Mouse (Mus musculus): ENCODE measurements around the gene Myadm.

Gene Myadm

DNA sequence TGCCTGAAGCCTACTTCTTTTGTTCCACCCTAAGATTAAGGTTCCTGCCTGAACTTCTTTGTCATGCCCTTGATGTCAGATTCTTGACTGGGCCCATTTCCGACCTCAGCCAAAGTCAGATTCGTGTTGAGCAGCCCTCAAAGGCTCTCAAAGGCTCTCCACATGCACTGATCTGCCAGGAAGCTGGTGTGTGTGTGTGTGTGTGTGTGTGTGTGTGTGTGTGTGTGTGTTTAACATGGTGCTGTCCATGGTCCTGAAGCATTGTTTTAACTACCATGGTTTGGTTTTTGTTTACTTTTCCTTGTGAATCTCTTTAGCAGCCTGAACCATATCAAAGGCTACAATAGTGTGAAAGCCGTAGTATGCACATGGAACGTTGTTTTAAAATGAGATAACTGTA lies 39.1 kb downstream of the Myadm start:
- no peak for DNase-seq

DNA sequence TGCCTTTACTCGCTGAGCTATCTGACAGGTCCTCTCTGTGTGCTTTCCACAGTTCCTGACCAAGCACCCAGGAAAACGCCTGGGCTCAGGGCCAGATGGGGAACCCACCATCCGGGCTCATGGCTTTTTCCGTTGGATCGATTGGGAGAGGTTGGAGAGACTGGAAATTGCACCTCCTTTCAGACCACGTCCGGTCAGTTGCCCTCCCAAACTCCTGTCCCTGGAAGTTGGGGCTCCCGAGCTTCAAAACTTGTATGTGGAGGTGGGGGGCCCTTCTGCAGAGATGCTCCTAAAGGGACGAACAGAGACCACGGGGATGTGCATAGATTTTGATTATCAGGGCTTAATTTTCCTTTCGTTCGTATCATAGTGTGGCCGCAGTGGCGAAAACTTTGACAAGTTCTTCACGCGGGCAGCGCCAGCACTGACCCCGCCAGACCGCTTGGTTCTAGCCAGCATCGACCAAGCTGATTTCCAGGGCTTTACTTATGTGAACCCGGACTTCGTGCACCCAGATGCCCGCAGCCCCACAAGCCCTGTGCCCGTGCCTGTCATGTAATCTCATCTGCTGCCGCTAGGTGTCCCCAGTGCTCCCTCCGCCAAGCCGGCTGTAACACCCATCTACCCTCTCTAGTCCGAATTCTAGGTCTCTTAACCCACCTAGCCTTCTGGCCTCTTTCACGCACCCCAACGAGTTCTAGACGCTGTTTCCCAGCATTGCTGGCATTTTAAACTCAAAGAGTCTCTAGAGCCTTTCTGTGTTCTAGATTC lies 41.1 kb downstream of the Myadm start:
- DNase-seq = peak; percentile 82

DNA sequence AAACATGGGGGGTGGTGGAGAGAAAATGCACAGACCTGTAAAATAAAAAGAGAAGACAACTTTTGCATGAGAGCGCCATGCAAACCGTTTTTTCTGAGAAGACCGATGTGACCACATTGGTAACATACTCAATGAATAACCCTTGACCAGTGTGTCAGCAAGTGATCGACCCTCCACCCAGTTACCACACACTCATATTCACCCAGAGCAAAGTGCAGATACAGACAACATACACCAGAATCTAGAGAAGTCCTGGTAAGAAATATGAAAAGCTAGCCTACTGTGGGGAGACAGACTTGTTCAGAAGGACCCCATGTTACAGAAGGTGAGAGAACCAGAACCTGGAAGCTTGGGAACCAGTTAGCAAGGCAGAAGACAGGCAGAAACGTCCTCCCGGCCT lies 42.3 kb downstream of the Myadm start:
- no peak for DNase-seq

DNA sequence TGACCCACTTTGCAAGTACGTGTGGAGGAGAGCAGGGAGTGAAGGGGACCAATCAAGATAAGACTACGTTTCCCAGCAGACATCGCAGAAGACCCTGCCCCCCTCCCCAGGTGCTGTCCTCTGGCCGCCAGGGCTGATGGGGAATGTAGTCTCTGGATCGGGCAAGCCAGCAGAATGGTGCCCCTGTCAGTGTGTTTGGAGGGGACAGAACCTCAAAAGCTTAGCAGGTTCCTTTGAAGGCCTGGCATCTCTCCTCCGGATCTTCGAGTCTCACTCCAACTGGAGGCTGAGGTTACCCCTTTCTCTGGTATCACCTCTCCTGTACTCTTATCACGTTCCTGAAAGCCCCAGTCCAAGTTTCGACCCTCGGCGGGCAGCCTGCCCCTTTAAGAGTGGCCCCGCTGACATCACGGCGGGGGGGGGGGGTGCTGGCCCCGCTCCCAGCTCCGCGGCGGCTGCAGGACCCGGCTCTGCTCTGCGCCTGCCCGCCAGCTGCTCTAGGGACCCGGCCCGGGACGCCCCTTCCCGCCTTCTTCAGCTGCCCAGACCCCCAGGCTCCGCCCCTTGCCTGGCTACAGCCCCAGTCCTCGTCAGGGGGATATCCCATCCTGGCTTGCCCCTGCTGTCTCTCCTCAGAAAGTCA lies 42.8 kb downstream of the Myadm start:
- peak; percentile 89 for DNase-seq

DNA sequence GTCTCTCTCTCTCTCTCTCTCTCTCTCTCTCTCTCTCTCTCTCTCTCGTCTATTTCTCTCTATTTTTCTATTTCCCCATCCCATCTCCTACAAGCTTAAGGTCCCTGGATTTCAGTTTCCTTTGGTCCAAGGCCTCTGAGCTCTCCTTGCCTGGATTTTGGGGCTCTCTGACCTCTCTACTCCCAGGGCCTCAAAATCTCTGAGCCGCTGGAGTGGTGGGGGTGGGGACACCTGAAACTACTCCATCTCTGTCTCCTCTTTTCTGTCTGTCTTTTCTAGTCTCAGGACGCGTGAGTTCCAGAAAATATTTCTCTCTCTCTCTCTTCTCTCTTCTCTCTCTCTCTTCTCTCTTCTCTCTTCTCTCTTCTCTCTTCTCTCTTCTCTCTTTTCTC lies 43.3 kb downstream of the Myadm start:
- DNase-seq = no peak

DNA sequence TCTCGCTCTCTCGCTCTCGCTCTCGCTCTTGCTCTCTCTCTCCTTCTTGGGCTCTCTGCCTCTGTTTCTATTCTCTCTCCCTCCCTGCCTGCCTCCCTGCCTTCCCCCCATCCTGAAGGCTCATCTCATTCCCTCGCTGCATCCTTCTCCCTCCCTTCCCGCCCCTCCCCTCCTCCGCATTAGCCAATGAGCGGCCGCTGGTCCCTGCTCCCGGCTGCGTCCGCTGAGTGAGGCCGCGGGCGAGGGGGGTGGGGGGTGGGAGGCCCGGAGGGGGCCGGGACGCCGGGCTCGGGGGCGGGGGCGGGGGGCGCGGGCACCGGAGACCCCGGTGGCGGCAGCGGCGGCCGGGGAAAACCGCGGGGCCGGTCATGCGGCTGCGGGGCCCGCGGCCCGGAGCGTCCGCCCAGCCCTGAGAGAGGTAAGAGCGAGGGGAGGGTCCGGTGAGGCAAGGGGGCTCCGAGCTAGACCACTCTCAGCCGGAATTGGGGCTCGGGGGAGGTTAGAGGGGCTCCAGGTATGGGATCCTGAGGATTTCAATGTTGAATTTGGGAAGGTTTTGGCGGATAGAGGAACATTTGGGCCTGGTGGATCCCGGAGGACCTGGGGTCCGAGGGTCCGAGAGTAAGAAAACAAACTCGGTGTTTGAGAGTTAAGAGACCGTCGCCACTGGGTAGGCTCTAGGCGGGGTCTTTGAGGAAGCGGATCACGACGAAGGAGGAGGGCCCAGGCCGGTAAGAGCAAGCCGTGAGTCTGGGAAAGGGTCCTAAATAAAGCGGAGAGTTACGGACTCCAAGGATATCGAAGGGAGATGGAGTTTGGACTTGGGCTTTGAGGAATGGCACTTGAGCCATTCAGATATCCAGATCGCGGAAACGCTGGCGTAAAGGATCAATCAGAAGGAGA lies 44.0 kb downstream of the Myadm start, which contains the start of gene Cacng7:
Cacng7 (plus strand) TSS at position 337 of the 903 bp plus-strand sequence.
- peak; percentile 78 for DNase-seq

DNA sequence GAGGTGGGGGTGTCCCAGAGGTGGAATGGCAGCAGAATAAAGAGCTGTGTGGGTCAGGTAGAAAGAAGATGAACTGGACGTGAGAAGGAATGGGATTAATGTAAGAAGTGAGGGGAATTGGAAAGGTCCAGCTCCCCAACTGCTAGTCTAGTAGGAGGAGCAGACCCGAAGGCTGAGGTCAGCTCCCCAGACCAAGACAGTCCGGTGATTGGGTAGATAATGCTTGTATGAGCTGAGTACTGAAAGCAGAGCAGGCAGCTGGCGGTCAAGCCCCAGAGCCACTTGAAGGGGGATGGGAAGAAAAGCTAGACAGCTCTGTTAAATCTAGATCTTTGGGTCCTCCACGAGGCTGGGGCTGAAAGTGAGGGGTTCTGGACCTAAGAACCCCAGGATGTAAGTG lies 44.7 kb downstream of the Myadm start:
- DNase-seq = peak; percentile 60

DNA sequence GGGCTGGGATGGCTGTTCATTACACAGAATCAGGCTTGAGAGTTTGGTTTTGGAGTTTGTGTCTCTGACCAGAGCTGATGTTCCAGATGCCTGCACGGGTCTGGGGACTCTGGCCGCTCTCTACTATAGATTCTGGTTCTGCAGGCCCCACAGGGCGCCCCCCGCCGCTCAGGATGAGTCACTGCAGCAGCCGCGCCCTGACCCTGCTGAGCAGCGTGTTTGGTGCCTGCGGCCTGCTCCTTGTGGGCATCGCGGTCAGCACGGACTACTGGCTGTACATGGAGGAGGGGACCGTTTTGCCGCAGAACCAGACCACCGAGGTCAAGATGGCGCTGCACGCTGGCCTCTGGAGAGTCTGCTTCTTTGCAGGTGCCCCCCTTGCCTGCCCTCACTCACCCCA lies 47.5 kb downstream of the Myadm start:
- DNase-seq = peak; percentile 31

DNA sequence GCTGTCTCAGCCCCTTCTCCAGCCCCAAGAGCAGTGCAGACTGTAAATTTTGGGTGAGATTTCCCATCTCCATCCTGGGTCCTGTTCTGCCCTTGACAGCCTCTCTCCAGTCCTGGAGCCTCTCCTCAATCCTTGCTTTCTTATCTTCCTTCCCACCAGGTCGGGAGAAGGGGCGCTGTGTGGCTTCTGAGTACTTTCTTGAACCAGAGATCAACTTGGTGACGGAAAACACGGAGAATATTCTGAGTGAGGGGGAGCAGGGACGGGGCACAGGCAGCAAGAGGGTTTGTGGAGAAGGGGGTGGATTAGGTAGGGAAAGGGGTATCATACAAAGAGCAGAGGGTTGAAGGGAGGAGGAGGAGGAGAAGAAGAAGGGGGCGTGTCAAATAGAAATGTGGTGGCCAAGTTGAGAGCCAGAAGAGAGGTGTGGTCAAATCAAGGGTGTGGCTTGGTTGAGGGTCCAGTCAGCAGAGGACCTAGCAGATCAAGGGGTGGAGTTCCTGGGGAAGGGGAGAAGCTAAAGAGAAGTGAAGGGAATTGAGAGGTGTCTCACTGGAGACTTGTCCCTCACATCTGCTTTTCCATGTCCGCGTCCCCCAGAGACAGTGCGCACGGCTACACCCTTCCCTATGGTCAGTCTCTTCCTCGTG lies 49.5 kb downstream of the Myadm start:
- no peak for DNase-seq

DNA sequence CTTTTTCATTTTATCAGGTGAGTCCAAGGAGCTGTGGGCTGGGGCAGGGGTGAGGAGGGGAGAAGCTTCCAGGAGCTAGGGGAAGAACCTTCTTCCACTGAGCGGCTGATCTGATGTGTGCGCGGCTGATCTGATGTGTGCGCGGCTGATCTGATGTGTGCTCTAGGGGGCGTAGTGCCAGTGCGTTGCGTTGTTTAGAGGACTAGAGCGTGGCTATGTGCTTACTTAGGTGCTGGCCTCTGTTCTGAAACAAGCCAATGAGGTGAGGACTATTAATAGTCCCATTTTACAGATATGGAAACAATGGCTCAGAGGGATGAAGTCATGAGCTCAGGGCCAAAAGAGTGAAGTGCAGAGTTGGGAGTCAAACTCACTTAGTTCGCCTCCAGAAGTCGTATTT lies 50.1 kb downstream of the Myadm start:
- DNase-seq = no peak

DNA sequence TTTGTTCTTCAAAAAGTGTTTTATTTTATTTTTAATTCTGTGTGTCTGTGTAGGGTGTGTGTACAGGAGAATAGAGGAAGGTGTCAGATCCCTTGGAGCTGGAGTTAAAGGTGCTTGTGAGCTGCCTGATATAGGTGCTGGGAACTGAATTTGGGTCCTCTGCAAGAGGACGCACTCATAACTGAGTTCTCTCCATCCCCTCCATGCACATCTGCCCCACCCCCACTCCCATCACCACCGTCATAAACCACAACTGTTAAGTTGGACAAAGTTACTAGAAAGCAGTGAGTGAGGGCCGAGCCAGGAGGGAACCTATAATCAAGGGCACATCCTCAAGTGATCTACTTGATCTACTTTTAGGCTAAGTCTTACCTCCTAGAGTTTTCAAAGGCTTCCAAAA lies 55.0 kb downstream of the Myadm start:
- DNase-seq = no peak

DNA sequence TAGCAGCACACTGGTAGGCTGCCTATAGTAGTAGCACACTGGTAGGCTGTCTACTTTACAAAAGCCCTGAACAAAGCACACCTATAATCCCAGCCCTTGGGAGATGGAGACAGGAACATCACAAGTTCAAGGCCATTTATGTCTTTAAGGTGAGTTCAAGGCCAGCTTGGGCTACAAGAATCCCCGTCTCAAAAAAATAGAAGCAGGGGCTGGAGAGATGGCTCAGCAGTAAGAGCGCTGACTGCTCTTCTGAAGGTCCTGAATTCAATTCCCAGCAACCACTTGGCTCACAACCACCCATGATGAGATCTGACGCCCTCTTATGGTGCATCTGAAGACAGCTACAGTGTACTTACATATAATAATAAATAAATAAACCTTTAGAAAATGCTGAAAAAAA lies 56.4 kb downstream of the Myadm start:
- DNase-seq = no peak

DNA sequence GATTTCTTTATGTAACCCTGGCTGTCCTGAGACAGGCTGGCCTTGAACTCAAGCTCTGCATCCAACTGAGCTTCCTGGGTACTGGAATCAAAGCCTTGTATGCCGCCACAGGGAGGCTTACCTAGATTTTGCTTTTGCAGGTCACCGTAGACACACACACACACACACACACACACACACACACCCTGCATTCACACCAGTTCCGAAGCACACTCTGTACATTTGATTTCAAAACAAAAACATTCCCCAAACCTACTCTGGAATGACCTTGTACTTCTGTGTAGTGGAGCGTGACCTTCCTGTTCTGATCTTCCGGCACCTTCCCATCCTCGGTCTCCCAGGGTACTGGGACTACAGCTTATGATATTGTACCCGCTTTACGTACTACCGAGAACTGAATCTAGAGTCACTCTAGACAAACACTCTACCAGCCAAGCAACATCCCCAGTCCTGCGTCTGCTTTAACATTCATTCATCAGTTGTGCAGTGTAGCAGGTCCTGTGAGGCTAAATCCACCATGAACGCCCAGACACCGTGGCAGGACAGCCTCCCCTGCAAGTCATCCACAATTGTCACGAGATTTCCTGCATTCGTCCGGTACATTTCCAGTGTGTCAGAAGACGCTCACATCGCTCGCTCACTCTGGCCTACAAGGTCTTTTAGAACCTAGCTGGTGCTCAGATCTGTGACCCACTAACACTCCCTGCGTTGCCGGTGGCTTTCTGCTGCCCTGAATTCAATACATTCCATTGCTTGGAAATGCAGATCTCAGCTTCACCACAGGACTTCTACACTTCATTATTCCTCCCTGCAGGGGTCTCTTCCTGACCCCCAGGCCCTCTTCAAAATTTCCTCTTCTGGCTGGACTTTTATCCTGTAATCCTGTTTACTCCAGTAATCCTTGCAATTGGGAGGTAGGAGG lies 58.7 kb downstream of the Myadm start:
- no peak for DNase-seq

DNA sequence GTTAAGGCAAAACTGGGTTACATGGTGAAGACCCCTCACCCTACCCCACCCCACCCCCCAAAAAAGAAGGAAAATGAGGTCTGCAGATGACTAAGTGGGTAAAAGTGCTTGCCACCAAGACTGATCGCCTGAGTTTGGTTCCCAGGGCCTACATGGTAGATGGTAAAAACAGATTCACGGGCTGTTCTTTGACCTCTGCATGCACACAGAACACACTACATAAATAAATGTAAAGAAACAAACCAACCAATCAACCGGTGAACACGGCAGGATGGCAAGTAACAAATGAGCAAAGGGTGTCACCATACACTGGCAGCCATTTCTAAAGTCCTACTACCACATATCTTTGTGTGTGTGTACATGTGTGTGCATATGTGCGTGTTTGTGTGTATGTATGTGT lies 59.4 kb downstream of the Myadm start:
- no peak for DNase-seq

DNA sequence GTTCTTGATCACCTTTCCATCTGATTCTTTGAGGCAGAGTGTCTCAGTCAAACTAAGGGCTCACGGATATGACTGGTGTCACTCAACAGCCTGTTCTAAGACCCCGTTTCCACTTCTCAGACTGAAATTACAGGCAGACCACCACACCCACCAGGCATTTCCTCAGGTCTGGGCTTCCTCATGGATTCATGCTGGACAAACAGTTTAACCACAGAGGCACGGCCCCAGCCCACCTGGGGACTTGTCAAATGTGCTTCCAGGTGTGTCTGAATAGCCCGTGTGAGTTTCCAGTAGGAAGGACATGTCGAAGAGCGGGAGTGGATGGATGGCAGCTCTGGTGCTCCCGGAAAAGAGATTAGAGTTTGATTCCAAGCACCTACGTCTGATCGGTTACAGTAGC lies 60.9 kb downstream of the Myadm start:
- DNase-seq = no peak

Data from cerebellum, adult 11-12 months (tissue).